In the genomic region with DNA sequence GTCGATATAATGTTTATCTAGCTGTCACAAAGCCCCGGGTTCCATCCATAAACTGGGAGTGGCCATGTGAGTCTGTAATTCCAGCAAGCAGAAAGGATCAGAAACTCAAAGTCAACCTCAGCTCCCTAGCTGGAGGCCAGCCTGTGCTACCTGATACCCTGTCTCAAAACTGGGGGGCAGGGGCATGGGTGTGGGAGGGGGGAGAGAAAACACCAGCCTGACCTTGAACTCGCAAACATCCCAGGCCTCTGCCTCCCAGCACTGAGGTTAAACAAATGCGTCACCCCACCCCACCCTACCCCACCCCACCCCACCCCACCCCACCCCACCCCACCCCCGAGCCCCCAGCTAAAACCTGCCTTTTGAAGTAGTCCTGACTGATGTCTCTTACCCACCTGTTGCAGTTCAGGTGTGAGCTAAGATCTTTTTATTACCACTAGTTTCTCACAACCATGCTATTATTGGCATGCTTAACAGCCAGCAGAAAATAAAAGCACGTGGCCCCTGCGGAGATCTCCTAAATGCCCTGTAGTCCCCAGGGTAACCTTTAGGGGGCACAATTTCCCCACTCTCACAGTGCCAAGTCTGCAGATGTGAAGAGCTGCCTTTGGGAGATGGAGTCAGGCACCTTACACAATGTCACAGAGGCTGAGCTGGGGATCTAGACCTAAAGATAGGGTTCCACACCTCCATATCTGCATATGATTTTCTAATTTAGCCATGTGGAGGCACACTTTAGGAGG, we compare ENCODE assay signal across 7 mouse cellular contexts. TPM values are rescaled to one million over a fixed set of nuclear protein-coding genes. Genes with fewer than 3 reads are reported as not detected.
DNase-seq lines count a peak whose midpoint lies in the region; ATAC-seq and TF ChIP-seq lines count a peak whose summit lies in the region.

No protein-coding gene starts in this region.

- TF ChIP-seq CTCF in testis, adult 2 months (IDR thresholded peaks at IDR 0.05; ENCODE audit: control insufficient read depth, insufficient read depth, insufficient replicate concordance, low read depth, low read length): peak; percentile 56; the same call in 1 of the 2 replicates

- H3K4me3 ChIP-seq in testis, adult 2 months (ENCODE audit: control insufficient read depth, low read depth, low read length): no peak overlapping the region
- H3K4me3 ChIP-seq in intestine, embryonic 16.5 days (ENCODE audit: low read length): no peak overlapping the region

- 14% methylated on average over 7 of the region's 7 CpGs for WGBS in intestine, embryonic 16.5 days

- H3K9me3 ChIP-seq in intestine, embryonic 16.5 days (ENCODE audit: control insufficient read depth, low read length): no peaks in the 10 kb centered on the region

- ATAC-seq in intestine, embryonic 16.5 days: peak; percentile 21; the same call in 1 of the 2 replicates

- no peak overlapping the region for H3K27ac ChIP-seq in testis, adult 2 months (ENCODE audit: control insufficient read depth, insufficient read depth, low read depth, low read length)
- H3K27ac ChIP-seq in intestine, embryonic 16.5 days (ENCODE audit: low read length): no peak overlapping the region

- DNase-seq in testis, postnatal 14 days (ENCODE audit: low spot score): no peak
- DNase-seq in adrenal gland, adult (ENCODE audit: inconsistent age in 2 of 2, low spot score in 1 of 2): peak; percentile 66 to 90
- peak; percentile 86 for DNase-seq in embryo, embryonic 10.5 days (ENCODE audit: low spot score)
- peak; percentile 65 to 79 for DNase-seq in lung, adult 18-20 months
- DNase-seq in skeletal muscle tissue, adult 2 months (ENCODE audit: low read depth, low spot score): peak; percentile 86

- H3K4me1 ChIP-seq in testis, adult 2 months (ENCODE audit: control insufficient read depth, insufficient read depth, low read length): peaks cover 8% of the 10 kb centered on the region
- peaks cover 20% of the 10 kb centered on the region for H3K4me1 ChIP-seq in intestine, embryonic 16.5 days (ENCODE audit: control insufficient read depth, insufficient read depth, low read length)

- no peak overlapping the region for H3K4me2 ChIP-seq in intestine, embryonic 16.5 days (ENCODE audit: low read depth, low read length)

- H3K27me3 ChIP-seq in testis, adult 2 months (ENCODE audit: control insufficient read depth, insufficient read depth, low read length): no peaks in the 10 kb centered on the region
- no peaks in the 10 kb centered on the region for H3K27me3 ChIP-seq in intestine, embryonic 16.5 days (replicated peaks; ENCODE audit: control insufficient read depth, insufficient read depth, low read length)

- H3K36me3 ChIP-seq in testis, adult 2 months (ENCODE audit: control insufficient read depth, insufficient read depth, low read length): no peaks in the 10 kb centered on the region
- no peaks in the 10 kb centered on the region for H3K36me3 ChIP-seq in intestine, embryonic 16.5 days (ENCODE audit: control insufficient read depth, insufficient read depth, low read length)

- no peak overlapping the region for H3K9ac ChIP-seq in intestine, embryonic 16.5 days (ENCODE audit: low read depth, low read length)

- no peak for TF ChIP-seq POLR2A in testis, adult 2 months (IDR thresholded peaks at IDR 0.05; ENCODE audit: control insufficient read depth, low read depth, low read length)

RNA-seq across cellular contexts. Expression of a gene that starts 1.4 kb away (rescaled TPM):
- 0.70 and 1.1 TPM in 2 replicates for polyA plus RNA-seq in testis, adult 2 months (2012; rRNA removed)
- polyA plus RNA-seq in intestine, embryonic 16.5 days (2015; fragmentation: Nextera tagmentation; extraction: Ambion mirVana): 0.66 and 0.82 TPM in 2 replicates

RNA-seq across cellular contexts. Expression of a gene that starts 8.3 kb away (rescaled TPM):
- 0.31 and 1.1 TPM in 2 replicates for polyA plus RNA-seq in testis, adult 2 months (2012; rRNA removed)
- polyA plus RNA-seq in intestine, embryonic 16.5 days (2015; fragmentation: Nextera tagmentation; extraction: Ambion mirVana): 0.43 and 0.59 TPM in 2 replicates

RNA-seq across cellular contexts. Expression of a gene that starts 29.7 kb away (rescaled TPM):
- 194 and 338 TPM in 2 replicates for polyA plus RNA-seq in testis, adult 2 months (2012; rRNA removed)
- 52.5 and 56.8 TPM in 2 replicates for polyA plus RNA-seq in intestine, embryonic 16.5 days (2015; fragmentation: Nextera tagmentation; extraction: Ambion mirVana)

RNA-seq across cellular contexts. Expression of a gene that starts 43.7 kb away (rescaled TPM):
- 506 and 536 TPM in 2 replicates for polyA plus RNA-seq in testis, adult 2 months (2012; rRNA removed)
- 0.48 and 0.82 TPM in 2 replicates for polyA plus RNA-seq in intestine, embryonic 16.5 days (2015; fragmentation: Nextera tagmentation; extraction: Ambion mirVana)

RNA-seq across cellular contexts. Expression of a gene that starts 43.9 kb away (rescaled TPM):
- 40.9 and 41.8 TPM in 2 replicates for polyA plus RNA-seq in testis, adult 2 months (2012; rRNA removed)
- 1.1 and 1.7 TPM in 2 replicates for polyA plus RNA-seq in intestine, embryonic 16.5 days (2015; fragmentation: Nextera tagmentation; extraction: Ambion mirVana)
